Mouse (Mus musculus) yolk sac, embryonic 10.5 days (tissue): ENCODE data around the gene Zfp292.
"Not testable (repeated sequence)": the region's sequence is repeated elsewhere in the genome, so short reads cannot be mapped to it uniquely, and the experiment has no call there.

Experiments used
- DNase-seq: peaks from one replicate; pipeline ENCODE4 v3.0.0-alpha.2; 2017; ENCODE audit warnings: low spot score

Zfp292 gene

DNA sequence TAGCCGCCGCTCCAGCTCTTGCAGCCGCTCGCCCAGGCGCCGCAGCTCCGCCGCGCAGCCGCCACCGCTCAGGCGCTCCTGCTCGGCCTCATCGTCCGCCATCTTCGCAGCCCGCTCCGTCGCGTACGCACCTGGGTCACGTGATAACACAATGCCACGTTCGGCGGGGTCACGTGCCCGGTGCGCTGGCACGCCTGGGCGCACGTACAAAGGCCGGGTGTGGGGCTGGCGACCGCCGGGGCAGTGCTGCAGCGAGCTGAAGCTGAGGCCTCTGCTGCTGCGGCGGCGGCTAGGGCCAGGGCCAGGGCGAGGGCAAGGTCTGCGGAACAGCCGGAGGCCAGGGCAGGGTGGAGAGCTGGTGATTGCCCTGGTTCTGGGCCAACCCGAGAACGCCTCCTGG lies at the start of gene Zfp292:
Zfp292 (minus strand) TSS at position 143 of the 400 bp plus-strand sequence.
- peak; percentile 90 for DNase-seq

DNA sequence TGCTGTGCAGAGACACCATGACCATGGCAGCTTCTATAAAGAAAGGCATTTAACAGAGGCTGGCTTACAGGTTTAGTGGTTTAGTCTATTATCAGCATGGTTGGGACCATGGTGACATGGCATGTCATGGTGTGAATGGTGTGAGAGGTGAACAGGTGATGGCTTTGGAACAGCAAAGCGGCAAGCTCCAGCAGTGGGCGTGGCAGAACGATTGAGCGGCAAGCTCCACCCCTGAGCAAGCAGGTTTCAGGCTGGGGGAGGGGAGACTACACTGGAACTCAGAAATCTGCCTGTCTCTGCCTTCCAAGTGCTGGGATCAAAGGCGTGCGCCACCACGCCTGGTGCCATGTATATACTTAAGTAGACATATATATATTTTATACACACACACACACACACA lies 45.6 kb upstream of the Zfp292 start:
- DNase-seq: not testable (repeated sequence)

DNA sequence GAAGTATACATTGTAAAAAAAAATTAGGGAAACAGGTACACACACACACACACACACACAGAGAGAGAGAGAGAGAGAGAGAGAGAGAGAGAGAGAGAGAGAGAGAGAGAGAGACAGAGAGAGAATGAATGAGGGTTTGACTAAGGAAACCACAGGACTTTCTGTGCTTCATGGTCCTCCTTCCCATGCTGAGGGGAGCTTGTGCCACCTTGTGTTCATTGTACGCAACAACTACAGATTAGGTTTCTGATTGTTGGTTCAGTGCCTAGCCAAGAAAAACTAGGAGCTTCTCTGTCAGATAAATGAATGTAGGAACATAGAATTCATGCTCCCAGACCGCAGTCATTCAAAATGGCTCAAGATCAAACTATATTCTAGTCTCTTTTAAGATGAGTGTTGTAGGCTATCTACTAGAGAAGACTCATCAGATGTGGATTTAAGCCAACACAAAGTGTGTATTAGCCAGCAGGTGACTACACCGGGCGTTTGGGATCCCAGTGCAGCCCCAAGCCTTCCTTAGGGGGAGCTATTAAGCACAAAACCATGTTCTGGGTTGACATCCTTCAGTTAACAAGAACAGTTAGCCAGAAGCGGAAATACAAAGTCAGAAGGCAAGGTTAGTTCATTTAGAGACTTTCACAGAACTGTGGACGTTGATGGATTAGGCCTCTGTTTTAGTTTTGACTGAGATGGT lies 39.6 kb upstream of the Zfp292 start:
- peak; percentile 31 for DNase-seq

DNA sequence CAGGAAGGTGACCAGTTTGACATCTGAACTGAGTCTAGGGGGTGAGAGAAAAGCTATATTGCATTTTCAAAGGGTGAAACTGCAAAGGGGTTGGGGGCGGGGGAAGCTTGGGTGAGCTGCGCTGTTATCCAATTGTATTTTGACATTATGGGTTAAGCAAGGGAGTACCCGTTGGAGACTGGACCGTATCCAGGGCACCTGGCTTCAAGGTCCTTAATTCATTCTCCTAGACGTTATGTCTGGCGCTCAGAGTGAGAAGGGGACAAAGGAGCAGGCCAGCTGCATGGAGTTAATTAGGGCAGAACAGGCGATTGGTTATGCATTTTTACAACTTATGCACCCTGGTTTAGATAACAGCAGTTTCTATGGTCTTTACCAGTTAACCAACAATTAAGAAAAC lies 34.6 kb upstream of the Zfp292 start:
- no peak for DNase-seq

DNA sequence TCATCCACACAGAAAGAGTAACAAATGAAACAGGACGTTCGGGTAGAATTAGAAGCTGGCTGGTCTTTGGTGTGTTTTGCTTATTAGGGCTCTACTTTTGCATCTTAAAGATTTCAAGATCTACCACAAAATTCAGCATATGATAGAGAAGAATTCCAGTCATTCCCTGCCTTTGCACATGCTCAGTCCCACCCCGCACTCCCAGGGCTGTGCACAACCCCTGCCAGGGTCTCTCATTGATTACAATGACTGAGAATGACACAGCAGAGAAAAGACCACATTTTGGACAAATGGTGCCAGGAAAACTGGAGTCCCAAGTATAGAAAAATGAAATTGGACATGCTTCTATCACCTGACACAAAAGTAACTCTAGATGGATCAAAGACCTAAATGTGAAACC lies 29.4 kb upstream of the Zfp292 start:
- DNase-seq: no peak

DNA sequence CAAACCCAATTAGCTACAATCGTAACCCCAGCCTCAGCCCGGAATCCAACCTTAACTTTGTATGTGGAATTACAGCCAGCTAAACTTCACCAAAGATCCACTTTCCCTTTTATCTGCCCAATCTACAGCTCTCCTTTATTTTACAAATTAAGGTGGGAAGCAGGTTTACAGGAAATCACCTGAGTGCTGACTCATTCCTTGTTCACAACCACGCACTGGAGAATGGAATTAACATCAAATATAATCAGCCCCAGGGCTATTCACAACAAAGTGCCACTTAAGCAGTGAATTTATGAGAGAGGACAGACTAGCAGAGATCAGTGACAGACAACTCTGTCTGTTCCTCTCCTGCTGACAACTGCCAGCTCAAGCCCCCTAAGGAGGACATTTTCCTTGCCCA lies 28.6 kb upstream of the Zfp292 start:
- DNase-seq: no peak

DNA sequence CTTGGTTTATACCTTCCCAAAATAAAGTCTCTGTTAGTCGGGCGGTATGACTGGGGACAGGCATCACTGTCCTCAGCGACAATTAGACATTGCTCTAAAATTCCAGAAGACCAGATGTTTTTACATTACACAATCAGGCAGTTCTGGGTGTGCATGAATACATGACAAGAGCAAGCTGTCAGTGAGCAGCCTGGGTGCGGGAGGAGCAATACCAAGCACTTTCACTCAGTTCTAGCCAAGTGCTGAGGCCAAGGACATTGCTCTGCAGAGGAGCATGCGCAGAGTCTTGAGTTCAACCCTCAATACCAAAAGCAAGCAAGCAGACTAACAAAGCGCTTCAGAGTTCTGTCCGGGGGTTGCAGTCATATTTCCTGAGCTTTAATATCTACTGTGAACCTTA lies 25.4 kb upstream of the Zfp292 start:
- no peak for DNase-seq

DNA sequence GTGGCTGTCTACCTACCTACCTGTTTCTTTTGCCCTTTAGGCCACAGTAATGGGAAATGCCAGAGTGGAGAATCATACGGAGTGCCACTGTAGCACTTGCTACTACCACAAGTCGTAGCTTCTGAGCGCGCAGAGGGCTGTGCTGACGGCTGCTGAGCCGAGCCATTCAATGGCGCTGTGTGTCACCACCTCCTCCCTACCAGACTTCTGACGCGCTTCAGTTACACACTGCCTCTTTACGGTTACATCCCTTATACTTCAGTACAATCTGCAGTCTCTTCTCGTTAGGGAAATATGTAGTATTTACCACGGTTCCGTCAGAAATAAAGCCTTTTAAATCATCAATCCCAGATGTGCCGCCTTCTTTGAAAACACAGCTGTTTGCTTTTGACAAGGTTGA lies 24.3 kb upstream of the Zfp292 start:
- no peak for DNase-seq

DNA sequence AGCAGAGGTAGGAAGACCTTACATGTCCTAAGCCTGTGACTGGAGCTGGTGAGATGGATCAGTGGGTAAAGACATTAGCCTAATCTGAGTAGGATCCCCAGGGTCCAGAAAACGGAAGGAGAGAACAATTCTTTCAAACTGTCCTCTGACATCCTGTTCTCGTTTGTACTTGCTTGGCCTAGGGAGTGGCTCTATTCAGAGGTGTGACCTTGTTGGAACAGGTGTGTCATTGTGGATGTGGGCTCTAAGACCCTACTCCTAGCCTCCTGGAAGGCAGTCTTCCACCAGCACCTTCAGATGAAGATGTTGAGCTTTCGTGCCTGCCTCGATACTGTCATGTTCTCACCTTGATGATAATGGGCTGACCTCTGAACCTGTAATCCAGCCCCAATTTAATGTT lies 23.4 kb upstream of the Zfp292 start:
- DNase-seq: no peak

DNA sequence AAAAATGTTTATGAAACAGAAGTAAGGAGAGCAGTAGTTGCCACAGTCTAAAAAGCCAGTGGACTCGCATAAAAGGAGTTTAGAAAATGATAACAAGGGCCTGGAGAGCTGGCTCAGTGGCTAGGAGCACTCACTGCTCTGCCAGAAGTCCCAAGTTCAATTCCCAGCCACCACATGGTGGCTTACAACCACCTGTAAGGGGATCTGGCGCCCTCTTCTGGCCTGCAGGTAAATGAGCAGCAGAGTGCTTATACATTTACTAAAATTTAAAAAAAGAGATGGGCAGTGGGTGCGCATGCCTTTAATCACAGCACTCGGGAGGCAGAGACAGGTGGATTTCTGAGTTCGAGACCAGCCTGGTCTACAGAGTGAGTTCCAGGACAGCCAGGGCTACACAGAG lies 22.6 kb upstream of the Zfp292 start:
- DNase-seq: no peak

DNA sequence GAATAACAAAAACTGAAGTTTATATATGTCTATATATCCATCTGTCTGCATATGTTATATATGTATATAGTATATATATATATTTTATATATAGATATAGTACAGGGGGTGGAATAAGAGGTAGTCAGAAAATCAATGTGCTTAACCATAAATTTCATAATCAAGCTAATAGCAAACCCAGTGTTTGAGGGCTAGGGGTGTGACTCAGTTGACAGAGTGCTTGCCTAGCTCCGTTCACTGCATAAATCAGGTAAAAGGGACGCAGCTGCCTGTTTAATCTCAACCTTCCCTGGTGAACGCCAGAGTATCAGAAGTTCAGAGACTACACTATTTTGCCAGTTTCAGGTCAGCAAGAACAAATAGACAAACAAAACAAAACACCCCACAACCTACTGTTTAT lies 18.8 kb upstream of the Zfp292 start:
- not testable (repeated sequence) for DNase-seq

DNA sequence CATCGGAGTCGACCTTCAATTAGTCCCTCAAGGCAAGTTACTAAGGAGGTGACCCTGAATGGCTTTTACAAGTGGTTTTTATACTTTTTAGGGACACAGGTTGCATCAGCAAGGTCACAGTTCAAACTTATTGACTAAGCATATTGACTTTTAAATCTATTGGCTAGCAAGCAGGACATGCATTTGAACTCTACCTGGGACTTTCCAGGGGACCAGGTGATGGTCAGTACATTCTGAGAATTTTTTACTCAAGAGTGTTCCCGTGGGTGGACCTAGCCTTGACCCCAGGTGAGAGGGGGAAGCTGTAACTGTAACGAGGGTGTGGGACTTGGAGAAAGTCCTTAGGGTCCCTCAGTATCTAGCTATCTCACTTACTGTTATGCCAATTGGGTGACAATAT lies 18.4 kb upstream of the Zfp292 start:
- DNase-seq: no peak

DNA sequence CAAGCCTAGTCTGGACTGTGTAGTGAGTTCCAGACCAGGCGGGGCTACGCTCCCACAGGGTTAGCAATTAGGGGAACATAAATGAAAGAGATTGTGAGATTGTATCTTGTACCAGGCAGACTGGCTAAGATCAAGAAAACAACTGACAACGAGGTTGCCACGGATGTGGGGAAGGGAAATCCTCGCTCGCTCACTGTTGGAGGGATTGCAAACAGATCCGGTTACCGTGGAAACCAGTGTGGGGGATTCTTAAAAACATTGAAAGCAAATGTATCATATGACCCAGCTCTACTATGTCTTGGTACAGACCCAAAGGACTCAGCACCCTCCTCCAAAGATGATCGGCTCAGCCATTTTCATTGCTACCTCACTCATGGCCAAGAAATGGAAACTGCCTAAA lies 17.4 kb upstream of the Zfp292 start:
- DNase-seq: no peak

DNA sequence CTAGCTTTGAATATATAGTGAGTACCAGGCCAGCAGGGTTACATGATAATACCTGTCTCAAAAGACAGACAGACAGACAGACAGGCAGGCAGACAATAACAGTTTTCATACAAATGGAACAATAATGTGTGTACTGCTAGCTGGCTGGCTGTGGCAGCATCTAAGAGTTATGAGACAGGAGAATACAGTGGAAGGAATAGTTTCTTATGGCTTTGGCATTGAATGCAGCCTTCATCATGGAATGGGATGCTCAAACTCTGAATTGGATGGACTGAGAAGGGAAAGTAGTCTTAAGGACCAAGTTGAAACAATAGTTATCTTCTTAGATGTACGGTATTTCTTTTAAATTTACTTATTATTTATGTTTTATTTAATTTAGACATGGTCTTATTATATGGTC lies 16.6 kb upstream of the Zfp292 start:
- no peak for DNase-seq

DNA sequence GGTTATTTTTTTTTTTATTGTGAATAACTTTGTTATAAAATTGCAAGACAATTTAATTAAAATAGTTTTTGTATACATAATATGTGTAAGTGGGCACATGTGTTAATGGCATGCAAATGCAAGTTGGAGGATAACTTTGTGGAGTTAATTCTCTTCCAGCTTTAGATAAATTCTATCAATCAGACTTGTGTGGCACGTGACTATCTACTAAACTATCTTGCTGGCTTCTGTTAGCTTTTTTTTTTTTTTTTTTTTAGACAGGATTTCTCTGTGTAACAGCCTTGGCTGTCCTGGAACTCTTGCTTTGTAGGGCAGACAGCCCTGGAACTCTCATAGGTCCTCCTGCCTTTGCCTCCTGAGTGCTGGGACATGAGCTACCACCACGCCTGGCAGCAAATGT lies 15.7 kb upstream of the Zfp292 start:
- no peak for DNase-seq

DNA sequence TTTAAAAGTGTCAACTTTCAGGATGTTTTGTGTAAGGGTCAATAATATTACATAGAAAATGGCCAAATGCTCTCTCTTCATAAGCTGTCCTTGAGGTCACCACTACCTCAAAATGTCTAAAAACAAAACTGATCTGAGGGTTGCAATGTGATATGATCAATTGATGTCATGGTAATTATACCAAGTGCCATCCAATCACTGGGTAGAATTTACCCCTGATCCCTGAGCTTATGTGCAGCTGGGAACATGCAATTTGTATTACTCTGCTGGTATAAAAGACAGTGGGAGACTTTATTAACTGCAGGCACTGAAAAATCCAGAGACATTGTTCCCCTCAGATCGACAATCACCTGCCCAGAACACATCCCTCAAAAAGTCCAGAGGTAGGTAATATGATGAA lies 10.7 kb upstream of the Zfp292 start, which contains the start of gene Cga:
Cga (plus strand) TSS at position 301 of the 400 bp plus-strand sequence.
- no peak for DNase-seq

DNA sequence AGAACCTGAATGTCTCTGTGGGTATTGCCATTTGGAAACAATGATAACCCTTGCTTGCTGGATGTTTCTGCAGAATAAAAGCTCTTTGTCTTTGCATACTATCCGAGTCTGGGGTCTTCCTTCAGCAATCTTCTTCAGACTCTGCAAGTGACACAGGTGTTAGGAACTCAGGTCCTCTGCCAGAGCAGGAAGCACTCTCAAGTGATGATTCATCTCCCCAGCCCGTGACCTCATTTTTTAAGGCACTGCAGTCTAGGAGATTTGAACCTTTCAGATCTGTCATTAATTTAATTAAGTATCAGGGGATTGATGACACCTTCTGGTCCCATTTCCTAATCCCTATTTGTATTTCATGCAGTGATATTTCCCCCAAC lies 7.0 kb upstream of the Zfp292 start:
- no peak for DNase-seq

DNA sequence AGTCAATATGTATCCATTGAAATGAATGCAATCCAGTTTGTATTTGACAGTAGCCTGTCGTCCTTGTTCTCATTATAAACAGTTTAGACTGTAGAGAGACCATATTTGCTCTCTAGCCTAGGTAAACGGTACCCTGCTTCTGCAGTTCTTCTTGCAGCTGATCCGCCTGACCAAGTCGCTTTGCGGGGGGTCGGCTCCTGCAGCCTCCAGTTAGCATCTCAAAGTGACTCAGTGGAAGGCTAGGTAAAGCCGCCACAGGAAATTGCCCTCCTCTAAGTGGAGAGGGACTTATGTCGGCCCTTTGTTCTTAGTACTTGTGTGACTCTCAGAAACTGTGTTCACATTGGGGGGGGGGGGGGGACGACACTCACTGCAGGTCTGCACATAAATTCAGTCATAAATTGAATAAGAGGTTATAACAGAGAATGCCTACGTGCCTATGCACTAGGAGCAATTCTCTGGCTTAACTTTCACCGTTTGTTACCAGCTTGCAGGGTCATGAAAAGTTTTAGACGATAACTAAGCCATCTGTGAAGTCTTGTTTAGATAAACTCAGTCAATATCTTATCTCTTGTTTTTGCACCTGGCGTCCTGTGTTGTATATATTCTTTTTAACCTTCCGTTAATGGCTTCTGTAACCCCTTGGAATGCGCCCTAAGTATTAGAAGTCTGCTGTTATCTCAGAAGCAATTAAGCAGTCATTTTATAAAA lies 6.5 kb upstream of the Zfp292 start:
- DNase-seq: no peak

DNA sequence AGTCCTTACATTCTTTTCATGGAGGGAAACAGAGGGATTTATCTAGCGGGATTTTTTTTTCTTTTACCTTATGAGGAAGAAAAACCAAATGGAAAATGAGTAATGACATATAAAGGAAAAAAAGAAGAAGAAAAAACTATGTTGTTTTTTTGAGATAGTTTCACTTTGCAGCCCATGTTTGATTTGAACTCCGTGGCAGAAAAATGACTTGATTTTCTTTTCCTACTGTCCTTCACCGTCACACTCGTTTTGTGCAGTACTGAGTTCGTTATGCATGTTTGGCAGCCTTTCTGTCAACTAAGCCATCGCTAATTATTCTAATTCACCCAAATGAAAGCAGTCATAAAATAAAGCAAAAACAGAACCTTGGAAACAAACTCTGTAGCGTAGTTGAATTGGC lies 4.5 kb upstream of the Zfp292 start:
- DNase-seq: no peak

DNA sequence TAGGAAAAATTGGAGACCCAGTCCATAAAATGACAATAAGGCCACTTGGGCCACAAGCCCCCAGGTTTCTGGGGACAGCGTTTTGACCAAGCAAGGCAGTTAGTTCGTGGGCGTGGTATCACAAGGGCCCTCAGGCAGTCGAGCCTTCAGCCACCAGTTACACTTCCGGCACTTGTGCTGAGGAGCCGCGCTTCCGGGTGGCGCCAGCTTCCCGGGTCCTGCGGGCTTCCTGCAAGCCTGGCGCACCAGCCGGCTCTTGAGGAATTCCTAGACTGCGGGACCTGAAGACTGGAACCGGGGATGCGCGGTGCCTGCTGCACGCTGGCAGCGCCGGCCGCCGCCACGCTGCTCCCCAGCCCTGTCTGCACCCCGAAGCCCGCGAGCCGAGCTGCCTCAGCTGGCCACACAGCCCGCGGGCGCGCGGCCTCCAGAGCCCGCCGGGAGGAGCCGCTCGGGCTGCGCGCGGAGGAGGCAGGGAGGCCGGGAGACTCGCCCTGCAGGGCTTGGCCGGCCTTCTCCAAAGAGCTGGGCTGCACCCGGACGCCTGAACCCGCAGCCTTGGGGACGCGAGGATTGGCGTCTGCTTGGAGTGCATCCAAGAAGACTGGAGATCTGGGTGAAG lies 3.8 kb upstream of the Zfp292 start:
- DNase-seq: peak; percentile 87

DNA sequence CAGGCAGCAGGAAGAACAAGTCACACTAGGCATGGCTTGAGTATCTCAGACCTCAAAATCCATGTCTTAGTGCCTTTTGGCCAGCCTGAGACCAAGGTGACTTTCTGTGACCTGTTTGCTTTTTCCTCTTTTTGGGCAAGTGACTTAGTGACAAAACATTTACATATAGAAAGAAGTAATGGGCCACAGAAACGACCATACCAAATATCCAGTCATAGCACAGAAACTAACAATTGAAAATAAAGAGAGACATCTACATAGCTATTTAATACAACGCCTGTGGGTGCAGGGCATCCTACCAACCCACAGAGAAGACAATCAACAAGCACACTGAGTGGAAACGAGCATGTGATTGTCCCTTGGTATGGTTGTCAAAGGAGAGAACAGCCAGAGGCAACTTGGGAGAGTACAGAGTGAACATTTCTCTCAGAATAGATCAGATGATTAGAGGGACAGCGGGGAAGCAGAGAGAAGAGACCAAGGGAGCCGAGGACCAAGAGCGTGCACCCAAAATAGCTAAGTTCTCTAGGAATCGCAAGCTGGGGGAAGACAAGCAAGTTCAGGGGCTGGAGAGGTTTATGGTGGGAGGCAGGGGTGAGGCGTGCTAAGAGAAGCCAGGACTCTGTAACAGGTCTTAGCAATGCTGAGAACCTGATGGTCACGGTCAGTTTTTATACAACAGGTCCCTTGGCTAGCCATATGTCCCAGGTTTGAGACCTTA lies 3.0 kb upstream of the Zfp292 start:
- no peak for DNase-seq

DNA sequence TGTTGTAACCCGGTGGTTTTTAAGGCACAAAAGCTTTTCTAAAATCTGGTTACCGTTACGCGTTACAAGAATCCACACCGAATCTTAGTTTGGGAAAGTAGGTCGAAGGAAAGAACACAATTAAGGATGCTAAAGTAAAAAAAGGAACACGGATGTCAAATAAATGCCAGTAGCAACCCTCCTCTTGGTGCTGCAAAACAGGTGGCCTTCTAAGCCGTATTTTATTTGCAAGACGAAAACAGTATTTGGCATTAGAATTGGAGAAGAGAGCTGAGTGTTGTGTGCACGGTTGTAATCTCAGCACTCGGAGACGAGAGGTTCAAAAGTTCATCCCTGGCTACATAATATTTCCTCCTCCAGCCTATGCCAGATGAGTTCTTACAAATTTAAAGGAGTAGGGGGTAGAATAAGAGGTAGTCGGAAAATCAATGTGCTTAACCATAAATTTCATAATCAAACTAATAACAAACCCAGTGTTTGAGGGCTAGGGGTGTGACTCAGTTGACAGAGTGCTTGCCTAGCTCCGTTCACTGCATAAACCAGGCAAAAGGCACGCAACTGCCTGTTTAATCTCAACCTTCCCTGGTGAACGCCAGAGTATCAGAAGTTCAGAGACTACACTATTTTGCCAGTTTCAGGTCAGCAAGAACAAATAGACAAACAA lies 738 bp upstream of the Zfp292 start:
- peak; percentile 41 for DNase-seq
